ENCODE assay signal across 33 mouse cellular contexts in genomic region chr5:17986611-17987010, GRCm38 (mm10). TPM values are rescaled to one million over a fixed set of nuclear protein-coding genes. Genes with fewer than 3 reads are reported as not detected.
A peak's percentile ranks its signal among the peaks of the same experiment; 100 is the strongest.
DNase-seq lines count a peak whose midpoint lies in the region; ATAC-seq and TF ChIP-seq lines count a peak whose summit lies in the region.
"Had no signal": no experiment of that assay in that cellular context is flagged by ENCODE, and none has a peak within 500 bp of the region (broad histone marks: within the 10 kb centered on the region; RNA-seq: fewer than 3 reads in every experiment).

No protein-coding gene starts in this region.

- H3K4me3 ChIP-seq in midbrain, embryonic 11.5 days (ENCODE audit: low read depth, low read length) = no peak overlapping the region
- H3K4me3 ChIP-seq in midbrain, postnatal 0 days (ENCODE audit: low read depth, low read length) = no peak overlapping the region
- no peak overlapping the region for H3K4me3 ChIP-seq in midbrain, embryonic 14.5 days (replicated peaks; ENCODE audit: low read depth, low read length)
- no peak overlapping the region for H3K4me3 ChIP-seq in midbrain, embryonic 10.5 days
- H3K4me3 ChIP-seq: forebrain, embryonic 10.5 days; forebrain, embryonic 13.5 days; heart, adult 2 months; heart, embryonic 10.5 days; heart, embryonic 13.5 days had no signal

- ATAC-seq in midbrain, embryonic 11.5 days (ENCODE audit: low FRiP score) = peak; percentile 68; the same call in 1 of the 2 replicates
- no peak for ATAC-seq in midbrain, postnatal 0 days (ENCODE audit: low FRiP score)
- peak; percentile 53; the same call in 1 of the 2 replicates for ATAC-seq in midbrain, embryonic 14.5 days (ENCODE audit: low FRiP score, low TSS enrichment)
- ATAC-seq: forebrain, embryonic 13.5 days; forebrain, embryonic 16.5 days; Patski had no signal

- no peaks in the 10 kb centered on the region for H3K4me1 ChIP-seq in midbrain, embryonic 11.5 days (ENCODE audit: control insufficient read depth, insufficient read depth, low read length)
- no peaks in the 10 kb centered on the region for H3K4me1 ChIP-seq in midbrain, postnatal 0 days (ENCODE audit: insufficient read depth, low read length)
- no peaks in the 10 kb centered on the region for H3K4me1 ChIP-seq in midbrain, embryonic 14.5 days (ENCODE audit: control insufficient read depth, insufficient read depth, low read length)
- no peaks in the 10 kb centered on the region for H3K4me1 ChIP-seq in midbrain, embryonic 10.5 days
- H3K4me1 ChIP-seq: forebrain, embryonic 10.5 days; forebrain, embryonic 13.5 days; heart, embryonic 10.5 days had no signal

- H3K36me3 ChIP-seq in midbrain, embryonic 11.5 days (ENCODE audit: control insufficient read depth, insufficient read depth, low read length) = no peaks in the 10 kb centered on the region
- H3K36me3 ChIP-seq in midbrain, postnatal 0 days (ENCODE audit: insufficient read depth, low read length) = no peaks in the 10 kb centered on the region
- H3K36me3 ChIP-seq in midbrain, embryonic 14.5 days (ENCODE audit: control insufficient read depth, insufficient read depth, low read length) = no peaks in the 10 kb centered on the region
- no peaks in the 10 kb centered on the region for H3K36me3 ChIP-seq in midbrain, embryonic 10.5 days
- H3K36me3 ChIP-seq: forebrain, embryonic 10.5 days; G1E; heart, embryonic 10.5 days; heart, embryonic 13.5 days had no signal

- DNase-seq in embryo, embryonic 10.5 days (ENCODE audit: low spot score) = peak; percentile 7
- no peak for DNase-seq in embryo, embryonic 9.5 days (ENCODE audit: extremely low spot score)
- DNase-seq in midbrain, embryonic 11.5 days (ENCODE audit: low spot score, missing footprints) = no peak
- DNase-seq in midbrain, postnatal 0 days (ENCODE audit: low spot score) = no peak
- DNase-seq in midbrain, embryonic 14.5 days = peak; percentile 13
- no peak for DNase-seq in midbrain, embryonic 10.5 days (ENCODE audit: low spot score)
- DNase-seq in urinary bladder, adult 2 months (ENCODE audit: low spot score) = no peak
- DNase-seq: adrenal gland, postnatal 10 days; adrenal gland, postnatal 36 days; cerebellum, adult 11 months; cerebellum, adult 2 months; cerebellum, adult 9-11 months; cerebellum, postnatal 25 days; embryo, embryonic 11 days; gastrocnemius, postnatal 10 days; gastrocnemius, postnatal 36 days; heart, adult 2 months; heart, postnatal 14 days; heart, postnatal 4 days had no signal

- H3K9ac ChIP-seq in midbrain, embryonic 11.5 days (ENCODE audit: low read length) = no peak overlapping the region
- H3K9ac ChIP-seq in midbrain, postnatal 0 days (replicated peaks; ENCODE audit: low read length, poor library complexity, severe bottlenecking) = no peak overlapping the region
- no peak overlapping the region for H3K9ac ChIP-seq in midbrain, embryonic 14.5 days (replicated peaks; ENCODE audit: low read length)
- H3K9ac ChIP-seq: forebrain, embryonic 13.5 days; heart, embryonic 13.5 days; hindbrain, embryonic 14.5 days had no signal

- no peak for TF ChIP-seq CTCF in midbrain, postnatal 0 days (IDR thresholded peaks at IDR 0.05)

- no peak overlapping the region for H3K4me2 ChIP-seq in midbrain, embryonic 11.5 days
- no peak overlapping the region for H3K4me2 ChIP-seq in midbrain, postnatal 0 days (ENCODE audit: low read depth, low read length, poor library complexity, severe bottlenecking)
- no peak overlapping the region for H3K4me2 ChIP-seq in midbrain, embryonic 14.5 days (ENCODE audit: low read length)
- H3K4me2 ChIP-seq: forebrain, embryonic 13.5 days; heart, embryonic 13.5 days; hindbrain, embryonic 14.5 days had no signal

- no peaks in the 10 kb centered on the region for H3K9me3 ChIP-seq in midbrain, embryonic 11.5 days (ENCODE audit: control insufficient read depth, low read length)
- no peaks in the 10 kb centered on the region for H3K9me3 ChIP-seq in midbrain, postnatal 0 days (ENCODE audit: low read length)
- no peaks in the 10 kb centered on the region for H3K9me3 ChIP-seq in midbrain, embryonic 14.5 days (ENCODE audit: control insufficient read depth, low read length)
- H3K9me3 ChIP-seq in midbrain, embryonic 10.5 days (replicated peaks) = no peaks in the 10 kb centered on the region
- H3K9me3 ChIP-seq: forebrain, embryonic 10.5 days; forebrain, embryonic 13.5 days; G1E; heart, embryonic 10.5 days; heart, embryonic 13.5 days had no signal

- 62% methylated on average over 3 of the region's 3 CpGs for WGBS in midbrain, embryonic 11.5 days
- 54% methylated on average over 3 of the region's 3 CpGs for WGBS in midbrain, postnatal 0 days
- WGBS in midbrain, embryonic 14.5 days = 52% methylated on average over 3 of the region's 3 CpGs
- 77% methylated on average over 3 of the region's 3 CpGs for WGBS in midbrain, embryonic 10.5 days

- no peak overlapping the region for H3K27ac ChIP-seq in midbrain, embryonic 11.5 days (ENCODE audit: low read depth, low read length)
- no peak overlapping the region for H3K27ac ChIP-seq in midbrain, postnatal 0 days (ENCODE audit: low read depth, low read length)
- H3K27ac ChIP-seq in midbrain, embryonic 14.5 days (replicated peaks; ENCODE audit: low read depth, low read length) = no peak overlapping the region
- no peak overlapping the region for H3K27ac ChIP-seq in midbrain, embryonic 10.5 days (replicated peaks)
- H3K27ac ChIP-seq: forebrain, embryonic 10.5 days; forebrain, embryonic 13.5 days; heart, embryonic 10.5 days; heart, embryonic 13.5 days; hindbrain, embryonic 14.5 days had no signal

- no peaks in the 10 kb centered on the region for H3K27me3 ChIP-seq in midbrain, embryonic 11.5 days (ENCODE audit: control insufficient read depth, insufficient read depth, low read length)
- H3K27me3 ChIP-seq in midbrain, postnatal 0 days (ENCODE audit: insufficient read depth, low read length) = no peaks in the 10 kb centered on the region
- no peaks in the 10 kb centered on the region for H3K27me3 ChIP-seq in midbrain, embryonic 14.5 days (ENCODE audit: control insufficient read depth, insufficient read depth, low read length)
- no peaks in the 10 kb centered on the region for H3K27me3 ChIP-seq in midbrain, embryonic 10.5 days (ENCODE audit: low read depth, poor library complexity, severe bottlenecking)
- H3K27me3 ChIP-seq: CH12.LX; forebrain, embryonic 13.5 days; heart, embryonic 13.5 days had no signal

RNA-seq across cellular contexts. Expression of gene Gnat3, which starts 24.3 kb away (rescaled TPM):
- polyA plus RNA-seq in midbrain, embryonic 11.5 days (2014; fragmentation: Nextera tagmentation; extraction: Ambion mirVana) = 0.34 and 0.45 TPM in 2 replicates
- total RNA-seq in midbrain, postnatal 0 days (2014; rRNA removed) = not detected in 2 replicates
- not detected in 2 replicates for polyA plus RNA-seq in midbrain, postnatal 0 days (2015; fragmentation: Nextera tagmentation; extraction: Ambion mirVana)
- polyA plus RNA-seq in midbrain, embryonic 14.5 days (2014; fragmentation: Nextera tagmentation; extraction: Ambion mirVana) = not detected in 2 replicates
- polyA plus RNA-seq in midbrain, embryonic 10.5 days (2016; fragmentation: Nextera tagmentation; extraction: Ambion mirVana) = 0.49 and 0.63 TPM in 2 replicates
- polyA plus RNA-seq in urinary bladder, adult 2 months (2012; rRNA removed) = not detected in 2 replicates
- total RNA-seq: adrenal gland, adult 18-20 months; common myeloid progenitor, adult 5-6 weeks; gastrocnemius, adult 18-20 months; gastrocnemius, postnatal 36 days; granulocyte monocyte progenitor cell, adult 5-6 weeks; heart, postnatal 4 days had no signal
- polyA plus RNA-seq: cerebellum, adult 2 months; embryonic facial prominence, embryonic 14.5 days; forebrain, embryonic 10.5 days; forebrain, embryonic 13.5 days; forebrain, embryonic 16.5 days; G1E; heart, embryonic 10.5 days; heart, embryonic 13.5 days; hindbrain, embryonic 14.5 days; Patski had no signal

Comparison
In these comparisons a context has a peak if more than half of its experiments do, and no peak if none do; other contexts are left out.
1. DNase-seq: peak in embryo, embryonic 10.5 days (single experiment) and midbrain, embryonic 14.5 days (single experiment); none in embryo, embryonic 9.5 days (single experiment), midbrain, embryonic 11.5 days (single experiment), midbrain, postnatal 0 days (single experiment), midbrain, embryonic 10.5 days (single experiment) and urinary bladder, adult 2 months (single experiment).